Mouse (Mus musculus): ENCODE data around the gene Hist1h3a. TPM values are rescaled to one million over a fixed set of nuclear protein-coding genes. Genes with fewer than 3 reads are reported as not detected.

The Hist1h3a gene
- total RNA-seq, 2 experiments from 2014 or later = 2.9 to 4.2 TPM

DNA sequence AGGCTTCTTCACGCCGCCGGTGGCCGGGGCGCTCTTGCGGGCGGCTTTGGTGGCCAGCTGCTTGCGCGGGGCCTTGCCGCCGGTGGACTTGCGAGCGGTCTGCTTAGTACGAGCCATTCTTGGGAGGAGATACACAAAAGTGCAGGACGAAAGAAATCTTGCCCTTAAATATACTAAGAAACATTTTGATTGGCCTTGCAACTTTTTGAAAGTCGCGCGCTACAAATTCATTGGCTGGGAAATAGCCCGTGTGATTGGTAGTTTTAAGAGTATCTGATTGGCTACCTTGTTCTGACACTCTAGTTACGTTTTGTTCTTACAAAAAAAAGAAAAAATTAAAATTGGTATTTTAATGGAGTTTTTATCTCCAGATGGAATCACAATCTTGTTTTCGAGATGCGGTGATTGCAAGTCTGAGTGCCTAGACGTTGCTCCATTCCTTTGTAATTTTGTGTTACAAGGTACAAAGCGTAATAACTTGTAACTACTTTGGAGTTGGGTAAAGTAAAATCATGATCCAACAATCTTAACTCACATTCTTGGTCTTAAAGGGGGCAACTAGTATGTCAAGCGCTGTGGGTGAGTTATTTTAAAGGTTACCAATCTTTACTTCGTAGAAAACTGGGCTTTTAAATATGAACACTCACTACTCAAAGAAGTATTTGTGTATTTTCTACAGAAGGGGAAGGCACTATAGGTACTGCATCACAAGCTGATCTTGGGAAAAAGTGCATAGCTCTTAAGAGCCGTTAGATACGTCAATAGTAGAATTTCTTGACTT is 16.6 kb downstream of the Hist1h3a start, which contains the start of gene Hist1h3c:
Gene Hist1h3c, minus strand, starts transcription at position 222 of the 781 bp plus-strand sequence.
- intact Hi-C loops (cut with DNase I) = loop anchor here (5.0 kb wide), 2 partner anchors 163 to 1703 kb away; partner anchors contain the start of genes Hist1h2ag, Hist1h2bj, Hist1h4d and Hist1h4i

DNA sequence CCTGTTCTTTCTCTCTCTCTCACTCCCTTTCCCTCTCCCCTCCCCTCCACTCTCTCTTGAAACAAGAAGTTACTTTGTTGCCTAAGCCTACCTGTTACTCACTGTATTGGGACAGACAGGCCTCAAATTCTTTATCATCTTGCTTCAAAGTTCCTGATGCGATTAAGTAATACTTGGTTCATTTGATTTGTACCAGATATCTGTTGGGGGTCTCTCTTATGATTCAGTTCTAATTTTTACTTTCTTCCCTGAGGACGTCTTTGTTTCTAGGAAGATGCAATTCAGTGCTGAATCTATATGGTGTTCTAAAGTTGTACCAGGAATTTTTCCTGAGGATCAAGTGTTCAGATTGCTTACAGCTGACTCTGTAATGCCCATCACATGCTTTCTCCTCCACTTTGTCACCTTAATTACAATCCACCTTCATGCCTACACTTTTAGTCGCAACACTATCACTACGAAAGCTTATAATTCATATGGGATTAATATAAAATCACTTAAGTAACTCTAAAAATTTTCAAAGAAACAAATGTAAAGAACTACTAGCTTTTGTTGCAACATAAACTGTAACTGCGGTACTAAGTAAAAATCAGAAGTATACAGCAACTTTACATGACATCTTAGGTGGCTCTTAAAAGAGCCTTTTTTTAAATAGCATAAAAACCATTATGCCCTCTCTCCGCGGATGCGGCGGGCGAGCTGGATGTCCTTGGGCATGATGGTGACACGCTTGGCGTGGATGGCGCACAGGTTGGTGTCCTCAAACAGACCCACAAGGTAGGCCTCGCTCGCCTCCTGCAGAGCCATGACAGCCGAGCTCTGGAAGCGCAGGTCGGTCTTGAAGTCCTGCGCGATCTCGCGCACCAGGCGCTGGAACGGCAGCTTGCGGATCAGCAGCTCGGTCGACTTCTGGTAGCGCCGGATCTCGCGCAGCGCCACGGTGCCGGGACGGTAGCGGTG is 17.5 kb downstream of the Hist1h3a start:
- H3K4me3 ChIP-seq = peak overlapping the region; percentile 70
- no peak for TF ChIP-seq CTCF (IDR thresholded peaks at IDR 0.05)
- H3K27ac ChIP-seq = no peak overlapping the region
- intact Hi-C loops (cut with DNase I) = loop anchor here (5.0 kb wide), 2 partner anchors 162 to 1702 kb away; partner anchors contain the start of genes Hist1h2ag, Hist1h2bj, Hist1h4d and Hist1h4i
- no peak for DNase-seq

More for the DNA sequence above, 16.6 kb downstream of the Hist1h3a start, which contains the start of gene Hist1h3c:
- Histone ChIP-seq H3K4me3 (peak within 1 kb of the TSS; percentile 70), H3K27ac (peak within 1 kb of the TSS; percentile 95)
- no peak for TF ChIP-seq CTCF (IDR thresholded peaks at IDR 0.05)
- DNase-seq = peak; percentile 84

- no peak for TF ChIP-seq CTCF (IDR thresholded peaks at IDR 0.05)
- H3K4me3 ChIP-seq = no peak overlapping the region
- intact Hi-C loops (cut with DNase I) = no loop called here
- DNase-seq = no peak
- no peak overlapping the region for H3K27ac ChIP-seq
Observed at GRCm38 (mm10) chr13:23743963-23744362, 18.2 kb downstream of the Hist1h3a start.

- DNase-seq = no peak
- intact Hi-C loops (cut with DNase I) = no loop called here
- Histone ChIP-seq H3K27ac (no peak overlapping the region), H3K4me3 (no peak overlapping the region)
- TF ChIP-seq CTCF (IDR thresholded peaks at IDR 0.05) = no peak
Observed at GRCm38 (mm10) chr13:23743215-23743614, 19.0 kb downstream of the Hist1h3a start.

DNA sequence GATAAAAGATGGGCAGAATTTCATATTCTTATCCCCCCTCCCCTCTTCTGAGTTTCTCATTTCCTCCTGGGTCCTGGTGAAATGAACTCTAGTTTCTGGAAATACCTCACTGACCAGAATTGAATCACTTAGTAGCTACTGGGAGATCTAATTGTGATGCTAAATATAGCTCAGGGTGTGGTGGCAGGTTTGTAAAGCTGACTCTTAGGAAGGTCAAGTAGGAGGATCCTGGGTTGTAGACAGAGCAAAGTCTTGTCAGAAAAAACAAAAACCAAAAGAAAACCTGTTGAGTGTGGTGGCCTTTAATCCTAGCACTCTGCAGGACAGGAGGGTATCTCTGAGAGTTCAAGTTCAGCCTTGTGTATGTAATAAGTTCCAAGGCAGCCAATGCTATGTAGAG is 20.2 kb downstream of the Hist1h3a start:
- intact Hi-C loops (cut with DNase I) = no loop called here
- H3K27ac ChIP-seq = no peak overlapping the region

DNA sequence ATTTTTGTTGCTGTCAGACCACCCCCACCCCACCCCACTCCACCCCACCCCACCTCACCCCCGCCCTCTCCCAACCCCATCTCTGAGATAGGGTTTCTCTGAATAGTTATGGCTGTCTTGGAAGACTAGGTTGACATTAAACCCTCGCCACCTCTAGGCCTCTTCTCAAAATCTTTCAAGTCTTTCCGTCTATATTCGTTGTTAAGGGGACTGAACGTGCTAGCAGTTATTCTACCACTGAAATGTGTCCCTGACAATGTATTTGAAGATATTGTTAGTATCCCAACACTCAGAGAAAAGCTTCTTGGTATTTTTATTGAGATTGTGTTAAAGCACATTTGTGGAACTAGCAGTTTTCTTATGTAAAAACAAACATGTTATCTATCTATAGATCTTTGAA is 21.3 kb downstream of the Hist1h3a start:
- peak overlapping the region; percentile 96 for H3K4me3 ChIP-seq
- no peak for DNase-seq
- no peak for TF ChIP-seq CTCF (IDR thresholded peaks at IDR 0.05)
- H3K27ac ChIP-seq = peak overlapping the region; percentile 96
- intact Hi-C loops (cut with DNase I) = no loop called here

More for the DNA sequence above, 20.2 kb downstream of the Hist1h3a start:
- no peak for TF ChIP-seq CTCF (IDR thresholded peaks at IDR 0.05)
- DNase-seq = no peak
- H3K4me3 ChIP-seq = no peak overlapping the region

DNA sequence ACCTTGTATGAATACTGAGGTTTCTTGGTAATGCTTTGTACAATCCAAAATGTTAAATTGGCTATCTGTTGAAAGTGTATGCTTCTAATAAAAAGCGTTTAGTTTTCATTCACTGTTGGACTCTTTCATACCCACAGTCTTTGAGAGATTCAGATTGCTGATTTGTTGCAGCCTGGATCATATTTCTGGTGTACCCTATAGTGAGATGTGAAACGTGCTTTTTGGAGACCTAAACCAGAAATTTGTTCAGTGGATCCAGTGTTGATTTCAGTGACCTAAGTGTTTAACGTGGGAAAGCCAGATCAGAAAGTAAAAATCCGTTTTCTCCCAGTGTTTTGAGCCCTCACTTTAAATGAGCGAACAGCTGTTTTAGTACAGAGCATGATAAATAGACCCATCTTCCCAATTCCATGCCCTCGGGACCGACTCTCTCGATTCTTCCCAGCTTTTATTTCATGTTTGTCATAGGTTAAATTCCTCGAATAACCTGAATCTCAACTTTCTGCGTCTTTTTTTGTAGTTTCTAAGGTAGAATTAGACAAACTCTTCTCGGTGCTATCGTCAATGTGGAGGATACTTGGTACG is 21.8 kb downstream of the Hist1h3a start:
- peak overlapping the region; percentile 96 for H3K4me3 ChIP-seq
- intact Hi-C loops (cut with DNase I) = no loop called here
- peak overlapping the region; percentile 96 for H3K27ac ChIP-seq
- DNase-seq = no peak
- no peak for TF ChIP-seq CTCF (IDR thresholded peaks at IDR 0.05)

- DNase-seq = no peak
- intact Hi-C loops (cut with DNase I) = loop anchor here (2.0 to 10.0 kb wide), 4 partner anchors 55 to 308 kb away; partner anchors contain the start of genes Hist1h1e, Hist1h2ac, Hist1h2bc and Hist1h3e
- Histone ChIP-seq H3K4me3 (peak overlapping the region; percentile 96), H3K27ac (peak overlapping the region; percentile 96)
- no peak for TF ChIP-seq CTCF (IDR thresholded peaks at IDR 0.05)
Observed at GRCm38 (mm10) chr13:23739922-23740252, 22.3 kb downstream of the Hist1h3a start.

DNA sequence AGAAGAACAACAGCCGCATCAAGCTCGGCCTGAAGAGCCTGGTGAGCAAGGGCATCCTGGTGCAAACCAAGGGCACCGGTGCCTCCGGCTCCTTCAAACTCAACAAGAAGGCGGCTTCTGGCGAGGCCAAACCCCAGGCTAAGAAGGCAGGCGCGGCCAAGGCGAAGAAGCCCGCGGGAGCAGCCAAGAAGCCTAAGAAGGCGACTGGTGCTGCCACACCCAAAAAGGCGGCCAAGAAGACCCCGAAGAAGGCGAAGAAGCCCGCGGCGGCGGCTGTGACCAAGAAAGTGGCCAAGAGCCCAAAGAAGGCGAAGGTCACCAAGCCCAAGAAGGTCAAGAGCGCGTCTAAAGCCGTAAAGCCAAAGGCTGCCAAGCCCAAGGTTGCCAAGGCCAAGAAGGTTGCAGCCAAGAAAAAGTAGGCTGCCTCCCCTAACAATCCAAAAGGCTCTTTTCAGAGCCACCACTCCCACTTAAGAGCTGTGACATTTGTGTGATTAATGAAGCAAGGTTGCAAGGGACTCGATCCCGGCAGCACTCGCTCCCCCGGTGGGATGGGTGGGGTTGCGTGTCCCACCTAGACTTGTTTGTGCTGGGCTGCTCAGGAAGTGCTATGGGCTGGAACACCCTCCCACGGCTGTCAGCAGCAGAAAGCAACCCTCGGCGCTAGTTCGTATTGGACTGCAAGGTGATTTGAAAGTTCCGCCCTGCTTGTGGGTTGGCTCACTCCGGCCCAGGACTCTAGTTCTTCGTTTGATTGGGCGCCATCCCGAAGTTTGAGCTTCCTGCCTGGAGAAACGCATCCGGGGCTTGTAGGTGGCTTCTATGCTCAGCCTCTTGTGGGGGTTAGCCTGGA is 22.9 kb downstream of the Hist1h3a start:
- peak; percentile 95 for DNase-seq
- H3K27ac ChIP-seq = peak overlapping the region; percentile 96
- intact Hi-C loops (cut with DNase I) = loop anchor here (2.0 to 10.0 kb wide), 4 partner anchors 54 to 307 kb away; partner anchors contain the start of genes Hist1h1e, Hist1h2ac, Hist1h2bc and Hist1h3e
- no peak for TF ChIP-seq CTCF (IDR thresholded peaks at IDR 0.05)
- H3K4me3 ChIP-seq = peak overlapping the region; percentile 96

- intact Hi-C loops (cut with DNase I) = loop anchor here (2.0 to 10.0 kb wide), 4 partner anchors 54 to 306 kb away; partner anchors contain the start of genes Hist1h1e, Hist1h2ac, Hist1h2bc and Hist1h3e
- peak within 1 kb of the TSS; percentile 96 for H3K4me3 ChIP-seq
- DNase-seq = peak; percentile 92
- TF ChIP-seq CTCF (IDR thresholded peaks at IDR 0.05) = no peak; the same call in 1 of the 2 replicates
- peak within 1 kb of the TSS; percentile 96 for H3K27ac ChIP-seq
Observed at GRCm38 (mm10) chr13:23738677-23739068, 23.5 kb downstream of the Hist1h3a start, which contains the start of gene Hist1h1c. TSS of gene Hist1h1c (plus strand) at chr13:23738808.

- peak overlapping the region; percentile 96 for H3K4me3 ChIP-seq
- DNase-seq = no peak
Observed at GRCm38 (mm10) chr13:23738041-23738440, 24.1 kb downstream of the Hist1h3a start.

More at GRCm38 (mm10) chr13:23738041-23738440, 24.1 kb downstream of the Hist1h3a start:
- H3K27ac ChIP-seq = peak overlapping the region; percentile 96
- intact Hi-C loops (cut with DNase I) = loop anchor here (2.0 to 10.0 kb wide), 4 partner anchors 53 to 306 kb away; partner anchors contain the start of genes Hist1h1e, Hist1h2ac, Hist1h2bc and Hist1h3e
- no peak for TF ChIP-seq CTCF (IDR thresholded peaks at IDR 0.05)
